Mouse (Mus musculus) spleen, postnatal 14 days (tissue): ENCODE results near the gene Cd55.
"Not testable (repeated sequence)": the region's sequence is repeated elsewhere in the genome, so short reads cannot be mapped to it uniquely, and the experiment has no call there.

Experiments used
- DNase-seq, 2 experiments: peaks; one replicate each; pipeline ENCODE4 v3.0.0; 2021 to 2022; ENCODE audit warnings: low spot score in 2 of 2

The Cd55 gene

DNA sequence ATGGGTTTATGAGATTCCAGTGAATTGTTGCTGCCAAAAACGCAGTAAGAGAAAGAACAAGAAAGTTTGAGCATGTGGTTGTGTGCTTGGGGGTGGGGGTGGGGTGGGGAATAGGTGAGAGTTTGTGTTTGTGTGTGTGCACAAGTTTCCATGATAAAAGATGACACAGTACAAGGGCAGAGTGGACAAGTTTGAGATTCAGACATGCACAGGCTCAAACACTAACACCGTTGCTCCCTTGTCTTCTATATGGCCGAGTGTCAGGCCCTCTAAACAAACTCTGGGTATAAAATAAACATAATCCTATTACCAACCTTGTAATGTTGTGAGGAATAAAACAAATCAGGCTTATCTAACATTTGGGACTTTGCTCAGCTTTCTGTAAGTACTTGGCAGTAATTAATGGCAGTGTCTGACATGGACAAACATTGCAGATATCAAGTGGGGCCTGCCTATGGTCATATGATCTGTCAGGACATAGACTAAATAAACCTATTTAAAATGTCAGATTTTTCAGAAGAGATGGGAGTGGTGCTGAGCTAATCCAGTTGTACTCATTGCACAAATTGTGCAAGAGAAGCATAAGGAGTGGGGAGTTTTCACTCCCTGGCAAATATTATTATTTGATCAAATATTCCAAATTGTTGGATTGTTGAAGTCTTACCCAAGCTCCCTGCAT is 35.2 kb downstream of the Cd55 start:
- not testable (repeated sequence) for DNase-seq

DNA sequence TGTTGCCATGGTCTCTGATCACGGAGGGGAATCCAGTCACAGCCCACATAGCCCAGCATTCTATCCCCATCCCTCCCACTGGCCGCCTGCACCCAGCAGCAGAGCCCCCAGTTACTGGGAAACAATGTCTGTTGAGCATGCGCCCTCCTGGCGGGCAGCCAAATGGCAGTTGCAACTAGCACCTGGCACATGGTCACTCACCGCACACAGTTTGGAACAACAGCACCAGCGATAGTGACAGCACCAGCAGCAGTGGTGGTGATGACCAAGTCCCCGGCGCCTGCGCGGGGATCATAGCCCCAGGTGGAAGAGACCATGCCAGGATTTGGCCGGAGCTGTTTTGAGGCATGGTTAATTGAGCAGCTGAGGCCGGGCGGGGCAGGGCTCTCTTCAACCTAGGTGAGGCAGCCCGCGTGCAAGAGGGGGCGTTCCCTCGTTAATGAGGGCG is 39.9 kb downstream of the Cd55 start, which contains the start of gene Cd55b:
TSS of gene Cd55b (minus strand) at position 346 of the 448 bp plus-strand sequence.
- no peak for DNase-seq

DNA sequence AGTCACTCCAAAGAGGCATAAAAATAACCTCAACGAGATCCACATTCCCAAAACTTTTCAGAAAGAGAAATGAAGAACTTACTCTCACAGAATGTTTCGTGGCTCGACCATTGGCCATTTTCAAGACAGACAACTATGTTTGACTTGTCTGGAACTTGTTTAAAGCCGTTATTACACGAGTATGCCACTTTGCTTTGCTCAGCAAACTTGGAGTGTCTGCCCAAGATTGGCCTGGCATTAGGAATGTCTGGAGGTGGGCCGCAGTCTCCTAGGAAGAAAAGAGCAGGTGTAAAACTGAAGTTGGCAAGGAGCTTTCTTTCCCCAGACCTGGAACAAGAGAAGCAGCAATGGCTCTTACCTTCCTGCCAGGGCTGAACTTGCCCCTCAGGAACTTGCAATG is 40.5 kb downstream of the Cd55 start:
- DNase-seq = not testable (repeated sequence)

DNA sequence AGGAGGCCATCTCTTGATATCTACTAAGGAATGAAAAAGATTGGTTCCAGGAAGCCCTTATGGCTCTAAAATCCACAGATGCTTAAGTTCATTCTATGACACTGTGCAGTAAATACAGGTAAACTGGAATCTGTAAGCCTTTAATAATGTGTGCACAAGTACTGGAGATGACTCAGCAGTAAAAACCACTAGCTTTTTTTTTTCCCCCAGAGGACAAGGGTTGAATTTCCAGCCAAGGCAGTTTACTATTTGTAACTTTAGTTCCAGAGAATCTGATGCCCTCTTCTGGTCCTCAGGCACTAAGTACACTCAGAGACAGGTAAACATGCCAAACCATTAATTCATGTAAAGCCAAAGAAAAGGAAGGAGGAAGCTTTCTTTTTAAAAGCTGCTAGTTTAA is 65.4 kb downstream of the Cd55 start:
- not testable (repeated sequence) for DNase-seq
